Mouse (Mus musculus) liver, embryonic 15.5 days (tissue): ENCODE data around the gene Disc1. TPM values are rescaled to one million over a fixed set of nuclear protein-coding genes. Genes with fewer than 3 reads are reported as not detected.

Experiments used
- ATAC-seq: fragments of 200-750 bp; cut with Nextera tagmentation; 2 replicates; pipeline ENCODE4 v1.8.0; 2017; ENCODE audit warnings: moderate number of reproducible peaks, mild to moderate bottlenecking, moderate library complexity; ENCODE audit not compliant: insufficient read depth
- H3K27ac ChIP-seq: fragments of 300-500 bp; sonication (generic); replicated peaks from 2 replicates; pipeline ENCODE4 v1.5.1; 2015; ENCODE audit warnings: mild to moderate bottlenecking, inconsistent platforms
- H3K27me3 ChIP-seq: fragments of 300-500 bp; sonication (generic); 2 replicates; pipeline ENCODE4 v1.6.1; 2015; ENCODE audit warnings: mild to moderate bottlenecking, inconsistent platforms
- H3K36me3 ChIP-seq: fragments of 300-500 bp; sonication (generic); replicated peaks from 2 replicates; pipeline ENCODE4 v1.6.1; 2015; ENCODE audit warnings: moderate library complexity, mild to moderate bottlenecking, inconsistent platforms
- H3K4me1 ChIP-seq: fragments of 300-500 bp; sonication (generic); replicated peaks from 2 replicates; pipeline ENCODE4 v1.6.1; 2015; ENCODE audit warnings: inconsistent platforms
- H3K4me2 ChIP-seq: fragments of 300-500 bp; sonication (generic); 2 replicates; pipeline ENCODE4 v1.6.1; 2015; ENCODE audit warnings: moderate library complexity, mild to moderate bottlenecking, inconsistent platforms
- H3K4me3 ChIP-seq: fragments of 300-500 bp; sonication (generic); replicated peaks from 2 replicates; pipeline ENCODE4 v1.5.1; 2015; ENCODE audit warnings: mild to moderate bottlenecking, inconsistent platforms
- H3K9ac ChIP-seq: fragments of 300-500 bp; sonication (generic); 2 replicates; pipeline ENCODE4 v1.6.1; 2015; ENCODE audit warnings: moderate library complexity, mild to moderate bottlenecking, inconsistent platforms
- H3K9me3 ChIP-seq: fragments of 300-500 bp; sonication (generic); replicated peaks from 2 replicates; pipeline ENCODE4 v1.6.1; 2016; ENCODE audit warnings: inconsistent platforms
- WGBS: fragments of 180-500 bp; shearing (Covaris S2); methylation state at CpG from one replicate; pipeline ENCODE4 v1.1.7; 2015; ENCODE audit warnings: mixed read lengths; ENCODE audit not compliant: insufficient replicate concordance; 5-methylcytosine and 5-hydroxymethylcytosine counted together
- polyA plus RNA-seq: library from polyadenylated mRNA; unstranded; fragments of >200 nt; fragmentation: Nextera tagmentation; extraction: Ambion mirVana; gene quantifications from 2 replicates; pipeline ENCODE4 v1.2.1, GENCODE M21; 2015

Disc1 gene
- polyA plus RNA-seq: 0.26 and 0.30 TPM in 2 replicates

DNA sequence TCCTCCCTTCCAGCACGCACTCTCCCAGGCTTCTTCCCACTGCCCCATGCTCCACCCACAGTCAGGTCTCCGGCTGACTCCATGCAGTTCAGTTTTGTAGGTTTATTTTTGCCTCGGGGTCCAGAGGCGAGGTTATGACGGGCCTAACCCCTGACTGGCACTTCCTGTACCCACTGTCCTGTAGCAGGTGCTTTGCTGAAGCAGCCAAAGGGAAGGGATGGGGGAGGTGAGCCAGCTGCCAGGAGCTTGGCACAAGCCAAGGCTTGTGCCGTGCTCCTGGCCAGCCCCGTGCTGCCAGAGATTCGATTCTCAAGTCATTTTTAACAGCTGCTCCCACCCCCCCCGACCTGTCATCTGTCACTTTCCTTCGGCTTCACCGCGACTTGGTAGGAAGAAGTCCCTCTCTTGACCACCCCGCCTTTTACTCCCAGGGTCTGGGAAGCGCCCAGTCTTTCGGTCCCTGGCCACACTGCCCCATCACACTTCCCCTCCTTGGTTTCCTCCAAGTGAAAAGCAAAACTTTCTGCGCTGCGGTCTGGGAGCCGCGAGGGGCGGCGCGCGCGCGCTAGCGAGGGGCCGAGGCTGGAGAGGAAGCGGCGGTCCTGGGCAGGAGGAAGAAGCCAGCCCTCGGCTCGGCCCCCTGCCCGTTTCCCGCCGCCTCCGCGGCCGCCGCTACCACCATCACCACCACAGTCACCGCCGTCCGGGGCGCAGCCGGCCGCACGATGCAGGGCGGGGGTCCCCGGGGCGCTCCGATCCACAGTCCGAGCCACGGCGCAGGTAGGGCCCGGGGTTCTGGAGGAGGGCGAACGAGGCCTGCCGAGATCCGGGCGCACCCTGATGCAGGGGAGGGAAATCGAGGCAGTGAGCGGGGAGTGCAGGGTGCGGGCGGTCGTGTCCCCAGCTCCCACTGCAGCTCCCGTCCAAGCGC is at the start of gene Disc1:
Gene Disc1 (plus strand): TSS at position 691 of the 931 bp plus-strand sequence.
- Histone ChIP-seq H3K9ac (peak within 1 kb of the TSS; percentile 21), H3K4me1 (0 out of 2 replicates have a peak, but pooled peaks cover 9% of the 10 kb centered on the region), H3K36me3 (no peaks in the 10 kb centered on the region), H3K27me3 (peaks cover 37% of the 10 kb centered on the region), H3K9me3 (no peaks in the 10 kb centered on the region), H3K4me2 (peak within 1 kb of the TSS; percentile 68), H3K4me3 (peak within 1 kb of the TSS; percentile 55), H3K27ac (peak within 1 kb of the TSS; percentile 48; the same call in 1 of the 2 replicates)
- WGBS: 1% methylated on average over 65 of the region's 65 CpGs
- ATAC-seq: no peak

DNA sequence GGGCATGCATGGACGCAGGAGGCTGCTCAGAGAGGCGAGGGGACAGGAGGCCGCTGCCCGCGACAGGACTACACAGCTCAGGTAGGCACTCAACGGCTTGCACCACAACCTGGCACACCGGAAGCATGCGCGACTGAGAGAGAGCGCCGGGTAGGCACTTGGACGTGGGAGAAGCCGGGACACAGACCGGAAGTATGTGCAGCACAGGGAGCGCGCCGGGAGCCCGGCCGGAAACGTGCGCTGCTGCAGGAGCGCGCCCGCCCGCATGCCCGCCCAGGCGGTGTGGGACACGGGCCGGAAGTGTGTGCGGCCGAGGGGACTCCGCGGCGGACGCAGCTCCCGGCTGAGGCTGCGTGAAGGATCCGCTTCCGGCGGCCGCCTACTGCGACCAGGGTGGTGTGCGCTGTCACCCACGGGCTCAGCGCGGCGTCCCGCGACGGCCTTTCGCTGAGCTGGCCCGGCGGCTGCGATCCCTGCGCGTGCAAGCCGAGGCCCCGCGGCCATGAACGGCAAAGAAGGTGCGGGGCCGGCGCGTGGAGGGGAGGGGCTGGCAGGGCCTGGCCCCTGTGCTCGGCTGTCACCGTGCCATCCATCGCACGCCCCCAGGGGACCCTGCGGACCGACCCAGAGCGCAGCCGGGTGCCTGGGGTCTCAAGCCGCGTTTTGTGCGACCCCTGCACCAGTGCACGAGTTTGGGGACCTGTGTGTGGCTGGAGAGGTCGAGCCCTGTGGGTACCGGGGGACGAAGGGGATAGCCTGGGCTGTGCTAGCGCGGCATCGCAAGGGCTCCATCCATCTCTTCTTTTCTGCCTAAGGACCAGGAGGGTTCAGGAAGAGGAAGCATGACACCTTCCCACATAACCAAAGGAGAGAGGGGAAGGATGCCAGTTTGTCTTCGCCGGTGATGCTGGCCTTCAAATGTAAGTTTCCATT is 41.0 kb upstream of the Disc1 start, which contains the start of gene Tsnax:
Gene Tsnax (plus strand): TSS at position 303 of the 933 bp plus-strand sequence.
- WGBS: 2% methylated on average over 84 of the region's 84 CpGs
- Histone ChIP-seq H3K9ac (peak within 1 kb of the TSS; percentile 87), H3K36me3 (peaks cover 27% of the 10 kb centered on the region), H3K27ac (peak within 1 kb of the TSS; percentile 74), H3K4me1 (peaks cover 9% of the 10 kb centered on the region), H3K4me2 (peak within 1 kb of the TSS; percentile 88), H3K27me3 (no peaks in the 10 kb centered on the region), H3K4me3 (peak within 1 kb of the TSS; percentile 89), H3K9me3 (no peaks in the 10 kb centered on the region)
- ATAC-seq: peak; percentile 97

DNA sequence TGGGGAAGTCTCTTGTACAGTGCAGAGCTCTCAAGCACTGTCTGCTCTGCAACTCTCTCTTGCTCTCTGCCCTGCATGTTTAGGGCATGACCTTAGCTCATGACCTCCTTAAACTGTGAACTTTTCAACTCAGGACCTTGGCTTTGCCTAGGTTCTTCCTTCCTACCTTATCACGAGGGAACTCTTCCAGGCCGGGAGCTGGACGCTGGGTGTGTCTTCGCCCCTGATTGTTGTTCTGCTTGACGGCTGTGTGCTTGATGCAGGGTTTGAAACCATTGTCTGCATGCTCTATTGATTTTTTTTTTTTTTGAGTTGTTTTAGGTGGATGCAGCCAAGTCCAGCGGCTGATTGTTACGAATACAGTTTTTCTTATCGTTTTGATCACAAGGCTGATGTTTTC is 29.9 kb upstream of the Disc1 start:
- no peaks in the 10 kb centered on the region for H3K27me3 ChIP-seq
- H3K9me3 ChIP-seq: no peaks in the 10 kb centered on the region

DNA sequence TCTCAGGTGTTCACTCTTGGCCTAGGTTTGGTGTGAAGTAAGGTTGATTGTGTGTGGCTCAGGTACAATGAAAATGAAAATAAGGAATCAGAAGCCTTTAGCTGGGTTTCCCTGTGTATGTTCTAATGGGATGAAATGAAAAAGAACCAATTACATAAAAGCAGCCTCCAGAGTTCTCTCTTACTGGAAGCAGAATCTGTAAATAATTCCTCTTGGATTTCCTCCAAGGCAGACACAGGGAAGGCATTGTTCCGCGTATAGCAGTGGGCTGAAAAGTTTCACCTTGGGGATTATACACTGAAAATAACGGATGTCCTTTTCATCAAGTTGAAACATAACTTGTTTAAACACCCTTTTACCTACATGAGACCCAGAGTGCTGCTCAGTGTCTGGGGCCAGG is 26.8 kb upstream of the Disc1 start:
- WGBS: 74% methylated on average over 3 of the region's 3 CpGs
- peaks cover 64% of the 10 kb centered on the region for H3K36me3 ChIP-seq

More for the DNA sequence above, 29.9 kb upstream of the Disc1 start:
- H3K36me3 ChIP-seq: peaks cover 47% of the 10 kb centered on the region
- 75% methylated on average over 8 of the region's 8 CpGs for WGBS
- H3K4me2 ChIP-seq: no peak overlapping the region
- no peak overlapping the region for H3K9ac ChIP-seq
- no peaks in the 10 kb centered on the region for H3K4me1 ChIP-seq
- no peak overlapping the region for H3K4me3 ChIP-seq
- ATAC-seq: no peak
- H3K27ac ChIP-seq: no peak overlapping the region

DNA sequence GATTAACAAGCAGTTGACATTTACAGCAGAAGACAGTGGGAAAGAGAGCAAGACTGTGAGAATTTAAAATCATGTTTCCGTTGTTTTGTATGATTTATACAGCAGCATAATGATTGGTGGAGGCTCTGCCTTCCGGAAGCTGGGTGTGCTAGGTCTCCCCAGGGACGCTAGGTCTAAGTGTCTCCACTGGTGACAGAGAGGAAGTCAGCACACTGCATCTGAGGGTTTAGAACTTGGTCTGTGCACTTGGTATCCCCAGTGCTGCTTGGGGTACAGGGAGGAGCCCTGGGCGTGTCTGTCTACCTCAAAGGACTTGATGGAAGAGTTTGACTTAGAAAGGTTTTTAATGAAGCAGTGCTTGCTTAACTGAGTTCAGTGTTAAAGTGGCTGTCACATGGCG is 25.2 kb upstream of the Disc1 start:
- no peak overlapping the region for H3K9ac ChIP-seq
- no peak overlapping the region for H3K4me2 ChIP-seq
- H3K27me3 ChIP-seq: no peaks in the 10 kb centered on the region
- peaks cover 8% of the 10 kb centered on the region; the same call in 1 of the 2 replicates for H3K4me1 ChIP-seq
- H3K4me3 ChIP-seq: no peak overlapping the region
- H3K27ac ChIP-seq: no peak overlapping the region
- WGBS: 79% methylated on average over 5 of the region's 5 CpGs
- no peak for ATAC-seq
- H3K36me3 ChIP-seq: peaks cover 76% of the 10 kb centered on the region
- H3K9me3 ChIP-seq: no peaks in the 10 kb centered on the region

More for the DNA sequence above, 26.8 kb upstream of the Disc1 start:
- Histone ChIP-seq H3K4me1 (peaks cover 8% of the 10 kb centered on the region; the same call in 1 of the 2 replicates), H3K9ac (no peak overlapping the region), H3K27ac (no peak overlapping the region), H3K9me3 (no peaks in the 10 kb centered on the region), H3K4me3 (no peak overlapping the region), H3K4me2 (no peak overlapping the region), H3K27me3 (no peaks in the 10 kb centered on the region)
- no peak for ATAC-seq

DNA sequence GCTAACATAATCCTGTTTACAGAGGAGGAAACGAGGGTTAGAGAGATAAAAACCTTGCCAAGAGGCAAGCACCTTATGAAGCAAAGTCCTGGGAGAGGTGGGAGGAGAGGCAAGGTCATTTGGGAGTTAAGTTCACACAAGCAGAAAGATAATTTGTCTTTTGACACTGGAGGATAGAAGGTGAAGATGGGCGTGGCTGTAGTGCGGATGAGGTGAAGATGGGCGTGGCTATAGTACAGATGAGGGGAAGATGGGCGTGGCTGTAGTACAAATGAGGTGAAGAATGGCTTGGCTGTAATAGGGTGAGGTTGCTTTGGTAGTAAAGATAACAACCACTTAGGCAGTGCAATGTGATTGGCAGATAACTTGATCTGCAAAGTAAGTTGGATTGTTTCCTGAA is 22.7 kb upstream of the Disc1 start:
- Histone ChIP-seq H3K4me2 (no peak overlapping the region), H3K9ac (no peak overlapping the region), H3K4me1 (peaks cover 8% of the 10 kb centered on the region; the same call in 1 of the 2 replicates), H3K27me3 (no peaks in the 10 kb centered on the region), H3K27ac (no peak overlapping the region), H3K36me3 (peaks cover 55% of the 10 kb centered on the region), H3K9me3 (no peaks in the 10 kb centered on the region), H3K4me3 (no peak overlapping the region)
- ATAC-seq: peak; percentile 51; the same call in 1 of the 2 replicates
- WGBS: 32% methylated on average over 5 of the region's 5 CpGs

DNA sequence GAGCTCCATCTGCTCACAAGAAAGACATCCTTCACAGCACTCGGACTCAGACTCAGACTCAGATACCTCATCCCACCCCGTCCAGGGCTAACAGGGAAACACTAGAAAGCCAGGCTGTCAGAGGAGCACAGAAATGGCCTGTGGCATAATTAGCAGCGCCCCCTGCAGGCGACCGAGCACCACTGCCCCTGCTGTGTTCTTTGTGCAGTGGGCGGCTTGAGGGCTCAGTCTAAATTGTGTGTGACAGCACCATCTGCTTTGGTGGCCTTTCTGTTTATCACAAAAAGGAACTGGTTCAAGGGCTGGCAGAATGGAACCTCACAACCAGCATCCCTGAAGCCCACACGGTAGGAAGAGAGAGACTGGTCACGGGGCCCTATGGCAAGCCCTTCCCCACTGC is 19.3 kb upstream of the Disc1 start:
- Histone ChIP-seq H3K9ac (no peak overlapping the region), H3K4me1 (peaks cover 8% of the 10 kb centered on the region; the same call in 1 of the 2 replicates), H3K27me3 (no peaks in the 10 kb centered on the region), H3K9me3 (no peaks in the 10 kb centered on the region), H3K4me2 (no peak overlapping the region), H3K4me3 (no peak overlapping the region), H3K36me3 (peaks cover 32% of the 10 kb centered on the region), H3K27ac (no peak overlapping the region)
- 34% methylated on average over 8 of the region's 8 CpGs for WGBS
- ATAC-seq: no peak

DNA sequence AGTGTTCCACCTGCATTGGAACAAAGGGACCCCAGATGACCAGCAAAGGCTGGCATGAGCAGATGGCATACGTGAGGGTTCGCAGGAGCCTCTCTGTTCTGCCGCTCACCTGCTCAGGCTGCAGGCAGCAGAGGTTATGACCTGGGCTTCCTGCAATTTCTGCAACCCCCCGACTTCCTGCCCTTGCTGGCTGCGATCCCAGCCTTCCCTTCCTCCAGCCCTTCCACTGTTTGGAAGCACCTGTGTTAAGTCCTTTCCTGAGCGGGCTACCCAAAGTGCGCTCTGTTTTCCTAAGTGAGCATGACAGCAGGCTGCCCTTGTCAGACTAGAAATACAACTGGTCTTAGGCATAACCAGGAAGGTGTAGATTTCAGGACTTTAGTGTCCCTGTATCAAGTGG is 16.9 kb upstream of the Disc1 start:
- ATAC-seq: no peak; the same call in 1 of the 2 replicates
- Histone ChIP-seq H3K9me3 (no peaks in the 10 kb centered on the region), H3K4me2 (no peak overlapping the region; the same call in 1 of the 2 replicates), H3K36me3 (peaks cover 15% of the 10 kb centered on the region), H3K4me1 (no peaks in the 10 kb centered on the region), H3K27me3 (no peaks in the 10 kb centered on the region), H3K4me3 (no peak overlapping the region), H3K27ac (no peak overlapping the region), H3K9ac (no peak overlapping the region)
- WGBS: 67% methylated on average over 7 of the region's 7 CpGs

DNA sequence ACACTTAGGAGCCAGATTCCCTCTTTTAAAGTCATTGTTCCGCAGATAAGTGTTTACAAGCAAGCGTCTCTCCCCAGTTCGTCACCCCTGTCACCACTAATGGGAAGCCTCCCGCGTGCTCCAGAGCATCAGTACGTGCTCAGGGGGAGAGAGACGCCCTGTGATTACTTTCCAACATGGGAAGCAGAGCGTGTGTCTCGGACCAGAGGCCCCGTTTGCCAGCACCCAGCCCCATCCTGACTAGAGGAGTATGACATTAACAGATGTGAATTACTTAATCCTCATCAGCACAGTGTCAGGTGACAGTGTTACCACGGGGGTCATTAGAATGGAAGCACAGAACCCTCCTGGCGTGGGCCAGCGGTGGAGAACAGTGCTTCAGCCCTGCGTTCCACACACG is 15.3 kb upstream of the Disc1 start:
- no peaks in the 10 kb centered on the region for H3K9me3 ChIP-seq
- no peak overlapping the region for H3K4me2 ChIP-seq
- H3K27me3 ChIP-seq: no peaks in the 10 kb centered on the region
- no peak overlapping the region for H3K9ac ChIP-seq
- no peak for ATAC-seq
- 80% methylated on average over 15 of the region's 15 CpGs for WGBS
- no peak overlapping the region for H3K4me3 ChIP-seq
- no peaks in the 10 kb centered on the region; the same call in 1 of the 2 replicates for H3K36me3 ChIP-seq
- no peak overlapping the region for H3K27ac ChIP-seq
- no peaks in the 10 kb centered on the region for H3K4me1 ChIP-seq

DNA sequence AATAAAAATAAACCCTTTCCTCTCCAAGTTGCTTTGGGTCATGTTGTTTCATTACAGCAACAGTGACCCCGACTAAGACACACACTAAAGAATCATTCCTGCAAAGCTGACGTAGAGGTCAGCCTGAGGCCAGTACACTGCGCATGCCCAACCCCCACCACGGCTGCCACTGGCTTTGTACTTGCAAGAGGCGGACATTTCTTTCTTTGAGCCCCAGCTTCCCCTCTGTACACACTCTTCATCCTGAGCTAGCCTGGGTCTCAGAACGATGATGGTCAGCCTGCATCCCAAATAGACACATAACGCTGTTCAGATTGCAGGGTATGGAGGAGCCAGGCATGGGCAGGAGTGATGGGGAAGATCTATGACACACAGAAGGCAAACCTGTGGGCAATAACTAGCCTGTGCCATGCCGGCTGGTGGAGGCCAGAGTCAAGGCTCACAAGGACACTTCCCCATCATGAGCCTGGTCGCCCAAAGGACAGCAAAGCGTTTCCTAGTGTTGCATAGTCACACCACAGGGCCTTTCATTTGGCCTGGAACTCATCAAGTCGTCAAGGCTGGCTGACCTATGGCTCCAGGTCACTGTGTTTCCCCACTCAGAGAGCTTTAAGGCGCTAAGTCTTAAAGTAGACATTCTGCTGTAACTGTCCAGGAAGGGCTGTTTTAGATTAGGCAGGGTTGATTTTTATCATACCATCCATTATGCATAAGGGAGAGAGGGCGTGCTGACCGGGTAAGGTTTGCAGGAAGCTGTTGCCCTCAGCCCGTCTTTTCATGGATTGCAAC is 13.2 kb upstream of the Disc1 start:
- H3K9ac ChIP-seq: no peak overlapping the region
- H3K27me3 ChIP-seq: no peaks in the 10 kb centered on the region
- H3K4me2 ChIP-seq: no peak overlapping the region
- H3K4me3 ChIP-seq: no peak overlapping the region
- no peaks in the 10 kb centered on the region for H3K9me3 ChIP-seq
- WGBS: 67% methylated on average over 15 of the region's 15 CpGs
- no peak overlapping the region for H3K27ac ChIP-seq
- no peaks in the 10 kb centered on the region; the same call in 1 of the 2 replicates for H3K36me3 ChIP-seq
- no peak for ATAC-seq
- H3K4me1 ChIP-seq: no peaks in the 10 kb centered on the region
